Mouse (Mus musculus) thymus, postnatal 14 days (tissue): ENCODE measurements around the gene Sp9.
A peak's percentile ranks its signal among the peaks of the same experiment; 100 is the strongest.

Experiments used
- DNase-seq: peaks from one replicate; pipeline ENCODE4 v3.0.0; 2021

The Sp9 gene

DNA sequence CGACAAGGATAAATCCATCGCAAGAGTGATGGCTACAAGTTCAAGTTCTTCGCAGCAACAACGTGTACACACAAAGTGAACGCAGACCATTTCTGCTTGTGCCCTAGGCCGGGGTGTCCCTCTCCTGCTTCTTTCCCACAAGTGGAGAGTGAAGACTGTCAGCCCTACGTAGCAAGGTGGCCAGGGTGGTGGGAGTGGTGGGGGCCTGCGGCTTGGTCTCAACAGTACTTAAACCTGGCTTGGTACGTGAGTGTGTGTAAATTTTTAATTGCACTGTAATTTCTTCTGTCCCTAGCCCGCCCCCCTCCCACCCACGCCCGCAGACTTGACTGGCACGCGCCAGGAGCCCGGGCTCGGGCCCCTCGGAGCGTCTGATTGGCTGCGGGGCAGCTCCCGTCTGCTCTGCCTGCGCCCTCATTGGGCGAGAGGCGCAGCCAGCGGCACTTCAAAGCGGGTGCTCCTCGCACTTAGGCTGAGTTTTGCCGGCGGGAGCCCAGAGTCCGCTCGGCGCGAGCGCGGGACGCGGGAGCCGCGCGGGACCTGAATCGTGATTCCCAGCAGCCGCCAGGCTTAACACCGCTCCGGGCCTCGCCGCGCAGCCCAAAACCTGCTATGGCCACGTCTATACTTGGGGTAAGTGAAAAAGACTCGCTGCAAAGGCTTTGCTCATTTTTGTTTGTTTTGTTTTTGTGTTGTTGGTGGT, at the start of gene Sp9:
Gene Sp9, plus strand, starts transcription at position 467 of the 703 bp plus-strand sequence.
- peak; percentile 85 for DNase-seq

GRCm38 (mm10) chr2:73231081-73231480, 40.6 kb upstream of the Sp9 start:
- DNase-seq: no peak

DNA sequence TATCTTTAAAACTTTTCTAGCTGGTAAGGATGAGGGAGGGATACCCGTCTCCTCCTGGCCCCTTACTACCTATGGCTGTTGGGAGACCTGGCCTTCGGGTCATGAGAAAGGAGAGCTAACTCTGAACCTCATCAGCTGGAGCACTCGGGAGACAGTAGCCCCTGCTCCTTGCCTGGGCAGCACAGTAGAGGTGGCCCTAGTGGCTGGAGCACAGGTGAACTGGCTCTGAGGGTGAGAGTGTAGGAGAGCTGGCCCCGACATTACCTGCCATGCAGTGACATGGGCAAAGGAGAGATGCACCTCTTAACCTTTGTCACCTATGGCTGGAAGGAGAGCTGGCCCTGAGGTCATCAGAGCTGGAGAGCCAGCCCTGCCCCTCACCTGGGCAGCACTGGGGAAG, 30.4 kb upstream of the Sp9 start:
- no peak for DNase-seq

DNA sequence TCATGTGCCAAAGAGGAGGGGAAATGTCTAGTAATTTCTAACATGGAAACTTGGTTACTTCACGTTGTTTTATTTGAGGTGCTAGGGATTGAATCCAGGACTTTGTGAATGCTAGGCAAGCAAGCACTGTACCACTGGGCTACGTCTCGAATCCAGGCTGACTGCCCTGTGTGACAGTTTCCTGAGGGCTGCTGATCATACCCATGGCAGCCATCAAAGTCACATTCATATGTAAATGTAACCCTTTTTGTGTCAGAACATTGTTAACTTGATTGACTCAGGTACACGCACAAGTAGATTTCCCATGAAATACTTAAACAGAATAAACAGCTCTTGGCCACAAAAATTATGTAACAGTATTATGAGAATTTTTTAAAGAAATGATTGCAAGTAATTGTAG, 23.0 kb upstream of the Sp9 start:
- no peak for DNase-seq

DNA sequence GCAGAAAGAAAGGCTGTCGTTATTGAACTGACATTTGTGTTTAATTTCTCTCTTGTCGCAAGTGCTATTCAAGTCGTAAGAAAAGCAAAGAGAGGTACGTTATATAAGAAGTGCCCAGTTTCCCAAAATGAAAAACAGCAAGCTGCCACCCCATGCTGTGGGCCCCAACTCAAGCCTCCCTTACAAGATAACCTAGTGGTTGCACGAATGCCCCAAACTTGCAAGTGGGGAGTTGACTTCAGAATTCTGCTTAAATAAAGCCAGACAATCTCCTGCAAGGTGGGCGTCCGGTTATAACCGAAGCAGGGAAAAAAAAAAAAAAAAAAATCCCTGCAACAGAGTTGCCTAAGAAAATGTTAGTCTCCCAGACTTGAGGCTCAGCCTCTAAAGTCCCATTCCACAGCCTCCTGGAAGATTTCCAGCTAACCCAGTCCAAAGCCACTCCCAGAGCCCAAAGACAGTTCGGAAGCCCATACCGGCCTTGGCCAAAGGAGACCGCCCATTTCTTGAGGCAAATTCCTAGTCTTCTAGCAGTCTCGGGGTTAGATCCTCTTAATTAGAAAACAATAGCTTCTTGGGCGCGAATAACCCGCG, 8.5 kb upstream of the Sp9 start:
- no peak for DNase-seq

DNA sequence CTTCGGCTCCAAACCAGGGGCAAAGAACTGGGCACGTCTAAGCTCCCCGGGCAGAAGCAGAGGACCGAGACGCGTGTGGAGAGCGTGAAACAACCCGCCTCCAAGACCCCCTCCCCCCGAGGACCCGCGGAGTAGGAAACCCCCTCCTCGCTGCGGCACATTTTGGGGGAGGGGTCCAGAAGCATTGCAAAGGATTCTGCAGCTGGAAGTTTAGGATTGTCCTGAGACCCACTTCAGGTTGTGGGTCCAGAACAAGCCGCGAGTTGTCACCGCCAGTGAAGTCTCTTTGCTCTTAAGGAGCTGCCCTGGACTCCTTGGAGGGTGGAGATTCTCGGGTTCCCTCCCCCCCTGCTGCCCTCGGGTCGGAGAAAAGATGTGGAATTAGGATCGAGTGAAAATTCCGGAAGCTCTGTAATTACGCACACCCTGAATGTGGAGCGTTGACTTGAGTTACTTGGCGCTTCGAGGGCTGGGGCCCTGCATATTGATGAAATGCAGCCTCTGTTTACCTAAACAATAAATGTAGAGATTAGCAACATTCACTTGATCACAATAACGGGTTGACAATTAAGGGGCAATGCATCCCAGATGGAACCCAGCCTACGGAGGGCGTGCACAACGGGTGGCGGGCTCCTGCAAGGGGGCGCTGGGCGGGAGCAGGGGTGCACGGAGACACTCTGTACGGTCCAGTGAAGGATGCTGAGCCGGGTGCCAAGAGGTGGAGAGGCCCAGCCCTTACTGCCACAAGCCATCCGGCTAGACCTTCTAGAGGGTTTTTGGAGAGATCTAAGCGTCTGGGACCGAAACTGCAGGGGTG, 7.7 kb upstream of the Sp9 start:
- no peak for DNase-seq

GRCm38 (mm10) chr2:73264611-73265195, 7.0 kb upstream of the Sp9 start:
- no peak for DNase-seq

DNA sequence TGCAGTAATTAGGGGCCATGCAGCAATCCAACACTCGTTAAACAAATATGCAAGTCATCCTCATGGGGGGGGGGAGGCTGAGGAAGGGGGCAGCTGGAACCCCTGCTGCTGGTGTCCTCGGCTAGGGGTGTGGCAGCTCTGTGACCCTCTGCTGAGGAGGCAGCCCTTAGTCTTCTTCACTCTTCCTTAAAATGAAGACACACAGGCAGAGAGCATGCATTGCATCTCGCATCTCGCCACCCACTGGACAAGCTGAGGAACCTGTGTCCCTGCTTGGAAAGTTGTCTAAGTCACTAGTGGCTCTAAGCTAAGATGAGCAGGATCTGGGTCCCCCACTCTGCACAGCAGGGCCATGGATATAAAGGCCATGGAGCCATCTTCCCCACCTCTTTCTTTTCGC, 5.7 kb upstream of the Sp9 start:
- DNase-seq: no peak

- no peak for DNase-seq
Observed at GRCm38 (mm10) chr2:73266623-73267022, 5.1 kb upstream of the Sp9 start.

DNA sequence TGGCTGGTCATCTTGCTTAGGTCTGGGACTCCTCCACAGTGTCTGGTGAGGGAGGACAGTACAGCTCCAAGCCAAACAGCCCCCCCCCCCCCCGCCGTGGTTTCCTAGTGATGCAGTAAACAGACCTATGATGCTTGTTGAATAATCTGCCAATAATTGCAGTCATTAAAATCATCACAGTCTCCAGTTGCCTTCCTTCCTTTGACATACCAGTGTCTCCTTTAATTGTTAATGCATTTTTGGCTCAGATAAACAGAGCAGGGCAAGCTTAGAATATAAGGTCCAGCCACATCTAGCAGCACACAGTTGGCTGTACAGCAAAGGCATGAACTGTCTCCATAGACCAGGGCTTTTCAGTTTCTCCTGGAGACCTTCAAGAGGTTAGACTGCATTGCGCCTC, 4.5 kb upstream of the Sp9 start:
- no peak for DNase-seq

DNA sequence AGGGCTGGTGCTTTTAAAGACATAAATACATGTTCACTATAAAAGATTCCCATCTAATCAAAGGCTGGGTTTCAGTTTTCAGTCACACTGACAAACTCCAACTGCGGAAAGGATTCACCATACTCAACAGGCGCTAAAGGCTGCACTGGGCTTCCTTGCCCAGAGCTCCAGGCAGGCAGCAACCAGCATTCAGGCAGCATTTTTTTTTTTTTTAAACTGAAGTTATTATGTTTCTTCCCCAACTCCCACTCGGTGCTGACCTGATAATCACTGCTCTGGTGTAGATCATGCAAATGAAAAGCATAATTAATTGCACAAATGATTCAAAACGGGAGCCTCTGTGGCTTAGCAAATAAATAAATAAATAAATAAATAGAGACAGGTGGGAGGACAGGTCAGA, 3.9 kb upstream of the Sp9 start:
- no peak for DNase-seq

DNA sequence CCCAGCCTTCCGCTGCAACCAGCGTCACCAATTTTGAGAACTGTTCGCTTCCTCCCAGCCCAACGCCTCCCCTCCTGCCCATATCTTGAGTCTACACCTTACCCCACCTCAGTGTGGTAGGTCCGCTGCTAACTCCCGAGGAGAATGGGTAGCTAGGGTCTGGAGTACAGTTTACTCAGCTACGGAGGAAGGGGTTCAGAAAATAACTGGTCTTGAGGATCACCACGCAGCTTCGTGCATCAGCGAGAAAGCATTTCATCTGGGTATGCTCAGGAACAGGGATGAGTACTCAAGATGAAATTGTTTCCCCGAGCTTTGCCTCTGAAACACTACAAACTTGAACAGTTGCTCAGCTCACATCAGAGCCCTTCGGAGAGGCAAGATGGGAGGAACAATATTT, 3.4 kb upstream of the Sp9 start:
- no peak for DNase-seq

GRCm38 (mm10) chr2:73268836-73269395, 2.8 kb upstream of the Sp9 start:
- no peak for DNase-seq

GRCm38 (mm10) chr2:73269666-73270065, 2.1 kb upstream of the Sp9 start:
- no peak for DNase-seq

DNA sequence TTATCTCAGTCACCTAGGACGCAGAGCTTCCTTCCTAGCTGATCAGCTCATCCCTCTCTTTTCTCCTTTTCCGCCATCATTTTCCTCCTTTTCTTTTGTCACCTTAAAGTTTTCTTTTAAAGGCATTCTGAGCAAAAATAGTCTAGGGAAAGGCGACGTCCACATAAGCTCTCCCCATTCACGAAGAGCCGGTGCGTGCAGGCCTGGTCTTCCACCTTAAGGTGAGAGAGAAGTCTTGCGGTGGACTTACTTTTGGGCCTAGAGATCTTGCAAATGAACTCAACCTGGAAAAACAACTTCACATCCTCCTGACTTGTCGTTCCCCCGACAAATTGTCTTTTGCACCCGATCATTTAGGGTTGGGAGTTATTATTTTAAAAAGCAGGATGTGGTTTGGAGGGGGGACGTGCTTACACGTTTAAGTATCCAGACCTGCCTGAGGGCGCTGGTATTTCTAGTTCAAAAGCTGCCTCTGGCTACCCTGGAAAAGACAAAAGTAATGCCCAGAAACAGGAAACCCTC, 1.6 kb upstream of the Sp9 start:
- DNase-seq: no peak

- DNase-seq: peak; percentile 21
Observed at GRCm38 (mm10) chr2:73270593-73271458, 899 bp upstream of the Sp9 start.

DNA sequence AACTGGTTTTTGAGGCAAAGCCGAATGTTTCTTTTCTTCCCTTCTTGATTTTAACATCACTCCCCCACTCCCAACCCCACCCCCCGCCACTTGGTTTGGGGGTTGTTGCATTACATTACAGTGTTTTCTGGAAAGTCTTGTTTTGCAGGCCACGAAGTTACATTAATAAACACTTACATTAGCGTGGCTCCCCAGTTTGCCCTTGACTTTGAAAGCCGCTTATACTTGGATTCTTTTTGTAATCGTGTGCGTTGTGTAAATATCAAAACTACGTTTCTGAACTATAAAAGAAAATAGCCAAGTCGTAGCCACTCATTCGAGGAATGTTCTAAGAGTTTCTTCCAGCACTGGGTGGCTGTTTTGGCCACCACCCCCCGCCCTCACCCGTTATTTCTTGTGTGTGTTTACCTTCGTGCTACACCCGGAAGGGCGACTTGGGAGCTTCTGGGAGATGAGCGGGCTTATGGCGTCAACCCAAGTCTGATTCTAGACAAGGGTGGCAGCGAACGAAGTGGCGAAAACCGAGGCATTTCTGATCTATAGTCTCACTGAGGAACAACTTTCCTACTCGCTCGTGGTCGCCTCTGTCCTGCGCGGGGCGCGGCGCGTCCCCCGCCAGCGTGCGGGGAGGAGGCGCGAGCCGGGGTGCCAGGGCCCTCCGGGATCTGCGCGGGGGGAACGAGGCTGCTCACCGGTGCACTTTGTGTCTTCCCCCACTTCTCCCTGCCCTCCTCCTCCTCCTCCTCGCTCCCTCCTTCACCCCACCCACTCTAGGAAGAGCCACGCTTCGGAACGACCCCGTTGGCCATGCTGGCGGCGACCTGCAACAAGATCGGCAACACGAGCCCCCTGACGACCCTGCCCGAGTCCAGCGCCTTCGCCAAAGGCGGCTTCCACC, 875 bp downstream of the Sp9 start:
- DNase-seq: peak; percentile 20

DNA sequence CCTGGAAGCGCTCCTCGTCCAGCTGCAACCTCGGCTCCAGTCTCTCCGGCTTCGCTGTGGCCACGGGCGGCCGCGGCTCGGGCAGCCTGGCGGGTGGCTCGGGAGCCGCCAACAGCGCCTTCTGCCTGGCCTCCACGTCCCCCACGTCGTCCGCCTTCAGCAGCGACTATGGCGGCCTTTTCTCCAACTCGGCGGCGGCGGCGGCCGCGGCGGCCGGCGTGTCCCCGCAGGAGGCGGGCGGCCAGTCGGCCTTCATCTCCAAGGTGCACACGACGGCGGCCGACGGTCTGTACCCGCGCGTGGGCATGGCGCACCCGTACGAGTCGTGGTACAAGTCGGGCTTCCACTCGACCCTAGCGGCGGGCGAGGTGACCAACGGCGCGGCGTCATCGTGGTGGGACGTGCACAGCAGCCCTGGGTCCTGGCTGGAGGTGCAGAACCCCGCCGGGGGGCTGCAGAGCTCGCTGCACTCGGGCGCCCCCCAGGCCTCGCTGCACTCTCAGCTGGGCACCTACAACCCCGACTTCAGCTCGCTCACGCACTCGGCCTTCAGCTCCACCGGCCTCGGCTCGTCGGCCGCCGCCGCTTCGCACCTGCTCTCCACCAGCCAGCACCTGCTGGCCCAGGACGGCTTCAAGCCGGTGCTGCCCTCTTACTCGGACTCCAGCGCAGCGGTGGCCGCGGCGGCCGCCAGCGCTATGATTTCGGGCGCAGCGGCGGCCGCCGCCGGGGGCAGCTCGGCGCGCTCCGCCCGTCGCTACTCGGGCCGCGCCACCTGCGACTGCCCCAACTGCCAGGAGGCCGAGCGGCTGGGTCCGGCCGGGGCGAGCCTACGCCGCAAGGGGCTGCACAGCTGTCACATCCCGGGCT, 1.8 kb downstream of the Sp9 start:
- peak; percentile 64 for DNase-seq

- peak; percentile 51 for DNase-seq
Observed at GRCm38 (mm10) chr2:73274119-73274920, 2.6 kb downstream of the Sp9 start.
